Mouse (Mus musculus) liver, embryonic 14.5 days (tissue): ENCODE measurements around the gene Spire2. TPM values are rescaled to one million over a fixed set of nuclear protein-coding genes. Genes with fewer than 3 reads are reported as not detected.
"Not testable (repeated sequence)": the region's sequence is repeated elsewhere in the genome, so short reads cannot be mapped to it uniquely, and the experiment has no call there.

Experiments used
- ATAC-seq: fragments of 200-750 bp; cut with Nextera tagmentation; 2 replicates; pipeline ENCODE4 v1.8.0; 2017; ENCODE audit warnings: moderate number of reproducible peaks, mild to moderate bottlenecking, moderate library complexity; ENCODE audit not compliant: insufficient read depth
- DNase-seq, 3 experiments: peaks; one replicate each; pipeline ENCODE4 v3.0.0-alpha.2; 2012 to 2013; ENCODE audit warnings: low read depth in 3 of 3, low spot score in 3 of 3
- H3K27ac ChIP-seq: fragments of 300-500 bp; sonication (generic); 2 replicates; pipeline ENCODE4 v1.5.1; 2014; ENCODE audit warnings: moderate library complexity, mild to moderate bottlenecking, control low read depth, inconsistent platforms
- H3K27me3 ChIP-seq: fragments of 300-500 bp; sonication (generic); 2 replicates; pipeline ENCODE4 v1.6.1; 2014; ENCODE audit warnings: mild to moderate bottlenecking, low read length, moderate library complexity; ENCODE audit not compliant: control insufficient read depth, insufficient read depth
- H3K36me3 ChIP-seq: fragments of 300-500 bp; sonication (generic); replicated peaks from 2 replicates; pipeline ENCODE4 v1.6.1; 2014; ENCODE audit warnings: low read depth; ENCODE audit not compliant: control insufficient read depth, insufficient read depth
- H3K4me1 ChIP-seq, 2 experiments: fragments of 200-500 bp in 1 of 2; fragments of 300-500 bp in 1 of 2; sonication (generic) in 1 of 2; replicated peaks; 2 replicates each; pipeline ENCODE4 v1.6.1; 2012 to 2014; ENCODE audit warnings: antibody characterized with exemption in 1 of 2, inconsistent platforms in 1 of 2, low read length in 1 of 2; ENCODE audit not compliant: control insufficient read depth in 2 of 2, insufficient read depth in 2 of 2
- H3K4me2 ChIP-seq: fragments of 300-500 bp; sonication (generic); 2 replicates; pipeline ENCODE4 v1.6.1; 2014; ENCODE audit warnings: low read depth, mild to moderate bottlenecking, control low read depth, moderate library complexity
- H3K4me3 ChIP-seq, 2 experiments: fragments of 200-500 bp in 1 of 2; fragments of 300-500 bp in 1 of 2; sonication (generic) in 1 of 2; 2 replicates each; pipeline ENCODE4 v1.5.1; 2012 to 2014; ENCODE audit warnings: low read depth in 2 of 2, low read length in 2 of 2, mild to moderate bottlenecking in 2 of 2, control low read depth in 1 of 2, inconsistent platforms in 1 of 2, moderate library complexity in 1 of 2; ENCODE audit not compliant: insufficient read depth in 1 of 2
- H3K9ac ChIP-seq: fragments of 300-500 bp; sonication (generic); replicated peaks from 2 replicates; pipeline ENCODE4 v1.6.1; 2014; ENCODE audit warnings: mild to moderate bottlenecking, control low read depth, moderate library complexity
- H3K9me3 ChIP-seq: fragments of 300-500 bp; sonication (generic); 2 replicates; pipeline ENCODE4 v1.6.1; 2016; ENCODE audit warnings: low read length, mixed read lengths; ENCODE audit not compliant: control insufficient read depth
- CTCF ChIP-seq: IDR thresholded peaks from 2 replicates; pipeline ENCODE4 v1.5.1; 2016; ENCODE audit warnings: antibody characterized with exemption, low read depth, control low read depth
- EP300 ChIP-seq: IDR thresholded peaks from 2 replicates; pipeline ENCODE4 v1.6.1; 2016; ENCODE audit warnings: antibody characterized with exemption, low read depth
- WGBS: fragments of 180-500 bp; shearing (Covaris S2); extraction: QIAGEN DNeasy Blood & Tissue Kit; methylation state at CpG from one replicate; pipeline ENCODE4 v1.1.7; 2014; ENCODE audit not compliant: insufficient replicate concordance; 5-methylcytosine and 5-hydroxymethylcytosine counted together
- polyA plus RNA-seq, 2 experiments: library from polyadenylated mRNA; depleted of rRNA in 1 of 2; stranded (reverse) in 1 of 2; unstranded in 1 of 2; fragments of >200 nt; fragmentation: Nextera tagmentation in 1 of 2; extraction: Ambion mirVana in 1 of 2; gene quantifications; 2 replicates each; pipeline versions ENCODE4 v1.2.1 to v1.2.3; 2012 to 2014

Gene Spire2
- polyA plus RNA-seq, 2 experiments = 2.2 to 3.0 TPM

- WGBS = 6% methylated on average over 9 of the region's 9 CpGs
- H3K27ac ChIP-seq = no peak overlapping the region
- peaks cover 36% of the 10 kb centered on the region for H3K27me3 ChIP-seq
- ATAC-seq (no peak), DNase-seq (no peak)
- no peak overlapping the region for H3K4me2 ChIP-seq
- peaks cover 14 to 27% of the 10 kb centered on the region in 2 experiments; a peak in 3 of 4 replicates for H3K4me1 ChIP-seq
- TF ChIP-seq EP300 = no peak
- no peak for TF ChIP-seq CTCF
- no peak overlapping the region for H3K4me3 ChIP-seq
- no peak overlapping the region for H3K9ac ChIP-seq
- H3K36me3 ChIP-seq = no peaks in the 10 kb centered on the region
- H3K9me3 ChIP-seq = no peaks in the 10 kb centered on the region
Measured at GRCm38 (mm10) chr8:123414255-123414654, 81.7 kb downstream of the Spire2 start.

- H3K9ac ChIP-seq, H3K9me3 ChIP-seq, DNase-seq, H3K4me2 ChIP-seq, H3K4me3 ChIP-seq, ATAC-seq, H3K27ac ChIP-seq, H3K36me3 ChIP-seq: not testable (repeated sequence)
- WGBS = 63% methylated on average over 5 of the region's 5 CpGs
- H3K27me3 ChIP-seq = peaks cover 31% of the 10 kb centered on the region
- peaks cover 8 to 19% of the 10 kb centered on the region in 2 experiments; a peak in 3 of 4 replicates for H3K4me1 ChIP-seq
Measured at GRCm38 (mm10) chr8:123414997-123415696, 82.6 kb downstream of the Spire2 start.

- no peak overlapping the region for H3K4me3 ChIP-seq
- WGBS = 21% methylated on average over 8 of the region's 8 CpGs
- H3K9me3 ChIP-seq = no peaks in the 10 kb centered on the region
- TF ChIP-seq CTCF = peak; percentile 60
- TF ChIP-seq EP300 = peak; percentile 53
- H3K36me3 ChIP-seq = no peaks in the 10 kb centered on the region
- peaks cover 20% of the 10 kb centered on the region for H3K27me3 ChIP-seq
- no peak overlapping the region for H3K27ac ChIP-seq
- DNase-seq (peak in 2 of 3 experiments; percentile 40 to 43), ATAC-seq (peak; percentile 87)
- H3K4me2 ChIP-seq = peak overlapping the region; percentile 11; the same call in 1 of the 2 replicates
- H3K4me1 ChIP-seq = peaks cover 8 to 19% of the 10 kb centered on the region in 2 experiments; a peak in 3 of 4 replicates
- no peak overlapping the region for H3K9ac ChIP-seq
Measured at GRCm38 (mm10) chr8:123415967-123416943, 83.7 kb downstream of the Spire2 start.

GRCm38 (mm10) chr8:123416944-123417555 is 84.5 kb downstream of the Spire2 start:
- Histone ChIP-seq H3K27ac (no peak overlapping the region), H3K9ac (no peak overlapping the region), H3K27me3 (peaks cover 12% of the 10 kb centered on the region), H3K9me3 (no peaks in the 10 kb centered on the region), H3K4me3 (no peak overlapping the region), H3K36me3 (no peaks in the 10 kb centered on the region), H3K4me1 (peaks cover 2 to 14% of the 10 kb centered on the region in 2 experiments; a peak in 3 of 4 replicates), H3K4me2 (no peak overlapping the region)
- WGBS = 47% methylated on average over 8 of the region's 8 CpGs
- ATAC-seq (no peak), DNase-seq (no peak)
- TF ChIP-seq CTCF (no peak), EP300 (no peak)

Other genes starting within 250 kb of the Spire2 start
- 1,340 and 1,385 TPM in 2 replicates for gene Rpl13, start 230.4 kb upstream of the Spire2 start, polyA plus RNA-seq (2012; rRNA removed)
- 1,145 and 1,179 TPM in 2 replicates for gene Rpl13, start 230.4 kb upstream of the Spire2 start, polyA plus RNA-seq (2014; fragmentation: Nextera tagmentation; extraction: Ambion mirVana)
- 1.7 and 1.9 TPM in 2 replicates for gene Cpne7, start 215.3 kb upstream of the Spire2 start, polyA plus RNA-seq (2012; rRNA removed)
- gene Cpne7, start 215.3 kb upstream of the Spire2 start, polyA plus RNA-seq (2014; fragmentation: Nextera tagmentation; extraction: Ambion mirVana) = 0.58 and 0.65 TPM in 2 replicates
- 0.75 and 1.1 TPM in 2 replicates for gene Sult5a1, start 174.4 kb upstream of the Spire2 start, polyA plus RNA-seq (2012; rRNA removed)
- gene Sult5a1, start 174.4 kb upstream of the Spire2 start, polyA plus RNA-seq (2014; fragmentation: Nextera tagmentation; extraction: Ambion mirVana) = 0.69 and 0.91 TPM in 2 replicates
- 0.07 and 0.14 TPM in 2 replicates for gene Dpep1, start 146.5 kb upstream of the Spire2 start, polyA plus RNA-seq (2012; rRNA removed)
- 0.06 and 0.23 TPM in 2 replicates for gene Dpep1, start 146.5 kb upstream of the Spire2 start, polyA plus RNA-seq (2014; fragmentation: Nextera tagmentation; extraction: Ambion mirVana)
- gene Chmp1a, start 120.0 kb upstream of the Spire2 start, polyA plus RNA-seq (2012; rRNA removed) = 29.9 and 30.9 TPM in 2 replicates
- gene Chmp1a, start 120.0 kb upstream of the Spire2 start, polyA plus RNA-seq (2014; fragmentation: Nextera tagmentation; extraction: Ambion mirVana) = 42.9 and 44.6 TPM in 2 replicates
- 0.21 and 0.60 TPM in 2 replicates for gene Spata33, start 119.9 kb upstream of the Spire2 start, polyA plus RNA-seq (2012; rRNA removed)
- gene Spata33, start 119.9 kb upstream of the Spire2 start, polyA plus RNA-seq (2014; fragmentation: Nextera tagmentation; extraction: Ambion mirVana) = 0.08 and 0.16 TPM in 2 replicates
- 15.4 and 16.3 TPM in 2 replicates for gene Cdk10, start 107.9 kb upstream of the Spire2 start, polyA plus RNA-seq (2012; rRNA removed)
- gene Cdk10, start 107.9 kb upstream of the Spire2 start, polyA plus RNA-seq (2014; fragmentation: Nextera tagmentation; extraction: Ambion mirVana) = 7.2 and 10.1 TPM in 2 replicates
- 0.87 and 0.92 TPM in 2 replicates for gene Spata2l, start 96.5 kb upstream of the Spire2 start, polyA plus RNA-seq (2012; rRNA removed)
- 1.5 TPM in 2 replicates for gene Spata2l, start 96.5 kb upstream of the Spire2 start, polyA plus RNA-seq (2014; fragmentation: Nextera tagmentation; extraction: Ambion mirVana)
- 8.4 and 8.9 TPM in 2 replicates for gene Zfp276, start 78.5 kb upstream of the Spire2 start, polyA plus RNA-seq (2012; rRNA removed)
- 4.7 and 5.9 TPM in 2 replicates for gene Zfp276, start 78.5 kb upstream of the Spire2 start, polyA plus RNA-seq (2014; fragmentation: Nextera tagmentation; extraction: Ambion mirVana)
- gene Vps9d1, start 78.4 kb upstream of the Spire2 start, polyA plus RNA-seq (2012; rRNA removed) = 7.8 and 8.5 TPM in 2 replicates
- 2.4 and 3.8 TPM in 2 replicates for gene Vps9d1, start 78.4 kb upstream of the Spire2 start, polyA plus RNA-seq (2014; fragmentation: Nextera tagmentation; extraction: Ambion mirVana)
- 22.8 and 24.6 TPM in 2 replicates for gene Fanca, start 14.1 kb upstream of the Spire2 start, polyA plus RNA-seq (2012; rRNA removed)
- 17.3 and 19.4 TPM in 2 replicates for gene Fanca, start 14.1 kb upstream of the Spire2 start, polyA plus RNA-seq (2014; fragmentation: Nextera tagmentation; extraction: Ambion mirVana)
- 37.8 and 45.6 TPM in 2 replicates for gene Tcf25, start 41.0 kb downstream of the Spire2 start, polyA plus RNA-seq (2012; rRNA removed)
- 44.0 and 53.1 TPM in 2 replicates for gene Tcf25, start 41.0 kb downstream of the Spire2 start, polyA plus RNA-seq (2014; fragmentation: Nextera tagmentation; extraction: Ambion mirVana)
- 0.03 TPM in 2 replicates for gene Mc1r, start 74.4 kb downstream of the Spire2 start, polyA plus RNA-seq (2012; rRNA removed)
- not detected in 2 replicates for gene Mc1r, start 74.4 kb downstream of the Spire2 start, polyA plus RNA-seq (2014; fragmentation: Nextera tagmentation; extraction: Ambion mirVana)
- 0.70 and 3.8 TPM in 2 replicates for gene Tubb3, start 78.7 kb downstream of the Spire2 start, polyA plus RNA-seq (2012; rRNA removed)
- 0.29 and 0.42 TPM in 2 replicates for gene Tubb3, start 78.7 kb downstream of the Spire2 start, polyA plus RNA-seq (2014; fragmentation: Nextera tagmentation; extraction: Ambion mirVana)
- 7.1 and 8.0 TPM in 2 replicates for gene Def8, start 90.8 kb downstream of the Spire2 start, polyA plus RNA-seq (2012; rRNA removed)
- gene Def8, start 90.8 kb downstream of the Spire2 start, polyA plus RNA-seq (2014; fragmentation: Nextera tagmentation; extraction: Ambion mirVana) = 10.5 and 12.6 TPM in 2 replicates
- gene Afg3l1, start 145.2 kb downstream of the Spire2 start, polyA plus RNA-seq (2012; rRNA removed) = 11.0 and 12.6 TPM in 2 replicates
- gene Afg3l1, start 145.2 kb downstream of the Spire2 start, polyA plus RNA-seq (2014; fragmentation: Nextera tagmentation; extraction: Ambion mirVana) = 13.4 and 13.5 TPM in 2 replicates
- 0.03 and 0.15 TPM in 2 replicates for gene Dbndd1, start 182.8 kb downstream of the Spire2 start, polyA plus RNA-seq (2012; rRNA removed)
- gene Dbndd1, start 182.8 kb downstream of the Spire2 start, polyA plus RNA-seq (2014; fragmentation: Nextera tagmentation; extraction: Ambion mirVana) = 0.15 TPM in 1 of 2 replicates, not detected in the other
- gene Gas8, start 186.1 kb downstream of the Spire2 start, polyA plus RNA-seq (2012; rRNA removed) = 1.8 and 3.4 TPM in 2 replicates
- 2.3 and 3.5 TPM in 2 replicates for gene Gas8, start 186.1 kb downstream of the Spire2 start, polyA plus RNA-seq (2014; fragmentation: Nextera tagmentation; extraction: Ambion mirVana)